Mouse (Mus musculus): ENCODE measurements around the gene Phactr1. TPM values are rescaled to one million over a fixed set of nuclear protein-coding genes. Genes with fewer than 3 reads are reported as not detected.

The Phactr1 gene
- total RNA-seq, 1 experiment: 1.2 TPM

DNA sequence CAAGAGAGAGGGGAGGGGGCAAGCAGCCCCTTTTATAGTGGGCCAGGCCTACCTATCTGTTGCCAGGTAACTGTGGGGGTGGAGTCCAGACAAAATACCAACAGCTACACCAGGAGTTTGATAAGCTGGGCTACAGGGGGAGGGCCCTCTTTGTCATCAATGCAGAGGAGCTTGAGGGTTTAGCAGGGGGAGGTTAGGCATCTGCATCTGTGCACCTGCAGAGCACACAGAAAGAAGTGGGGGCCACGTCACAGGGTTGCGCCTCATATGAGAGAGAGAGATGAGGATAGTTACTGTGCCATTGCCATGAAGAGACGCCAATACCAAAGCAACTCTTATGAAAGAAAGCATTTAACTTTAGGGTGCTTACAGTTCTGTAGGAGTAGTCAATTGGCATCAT is 496.3 kb downstream of the Phactr1 start:
- in situ Hi-C loops (cut with MboI; ENCODE audit: low sequenced_read_pairs in 2 of 2, unreplicated experiment in 2 of 2): loop anchor here in 1 of 2 experiments (10.0 kb wide), 1 partner anchor 148 kb away; no protein-coding TSS in a partner anchor

DNA sequence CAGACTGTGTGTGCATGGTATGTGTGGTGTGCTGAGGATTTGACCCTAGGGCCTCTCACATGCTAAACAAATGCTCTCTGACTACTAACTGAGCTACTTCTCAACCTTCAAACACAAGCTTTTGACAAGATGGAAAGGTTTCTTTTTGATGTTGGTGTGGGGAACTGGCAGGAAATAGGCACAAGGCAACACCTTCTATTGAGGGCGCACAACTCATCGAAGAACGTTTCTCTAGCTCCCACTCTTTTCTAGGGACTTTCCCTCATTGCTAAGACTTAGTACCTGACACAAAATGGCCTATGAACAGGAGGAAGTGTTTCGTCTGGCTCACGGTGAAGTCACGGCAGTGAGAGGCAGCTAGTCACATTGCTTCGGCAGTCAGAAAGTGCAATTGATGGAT is 496.9 kb downstream of the Phactr1 start:
- Histone ChIP-seq H3K4me3 (ENCODE audit: insufficient read depth in 1 of 2, low read depth in 1 of 2, low read length in 2 of 2, poor library complexity in 1 of 2, severe bottlenecking in 1 of 2) (no peak overlapping the region), H3K36me3 (ENCODE audit: control insufficient read depth, insufficient read depth, low read length, poor library complexity, severe bottlenecking) (no peaks in the 10 kb centered on the region), H3K9me3 (ENCODE audit: control insufficient read depth, insufficient read depth, low read depth, low read length) (no peaks in the 10 kb centered on the region), H3K9ac (ENCODE audit: insufficient read depth, low read depth, low read length, poor library complexity, severe bottlenecking) (no peak overlapping the region), H3K27ac (ENCODE audit: insufficient read depth, low read depth, low read length, poor library complexity, severe bottlenecking) (no peak overlapping the region), H3K4me1 (ENCODE audit: control insufficient read depth in 2 of 2, insufficient read depth in 2 of 2, low read length in 2 of 2, poor library complexity in 1 of 2) (peaks cover 2 to 13% of the 10 kb centered on the region in 2 experiments; a peak in 2 of 4 replicates)
- no peak for DNase-seq (ENCODE audit: low read depth, low spot score)
- TF ChIP-seq ZC3H11A (IDR thresholded peaks at IDR 0.05; ENCODE audit: borderline replicate concordance, low read depth, low read length) (no peak), MAFK (IDR thresholded peaks at IDR 0.05; ENCODE audit: insufficient read depth, low read depth, low read length) (no peak), CHD2 (IDR thresholded peaks at IDR 0.05; ENCODE audit: low read depth, low read length) (no peak), HCFC1 (IDR thresholded peaks at IDR 0.05; ENCODE audit: borderline replicate concordance, insufficient read depth, low read length) (no peak), ZNF384 (IDR thresholded peaks at IDR 0.05; ENCODE audit: low read depth, low read length) (no peak)
- in situ Hi-C loops (cut with MboI; ENCODE audit: low sequenced_read_pairs in 2 of 2, unreplicated experiment in 2 of 2): loop anchor here in 1 of 2 experiments (10.0 kb wide), 1 partner anchor 147 kb away; no protein-coding TSS in a partner anchor

More for the DNA sequence above, 496.3 kb downstream of the Phactr1 start:
- TF ChIP-seq MAFK (IDR thresholded peaks at IDR 0.05; ENCODE audit: insufficient read depth, low read depth, low read length): no peak
- TF ChIP-seq HCFC1 (IDR thresholded peaks at IDR 0.05; ENCODE audit: borderline replicate concordance, insufficient read depth, low read length): no peak
- no peak for TF ChIP-seq ZC3H11A (IDR thresholded peaks at IDR 0.05; ENCODE audit: borderline replicate concordance, low read depth, low read length)
- no peak for TF ChIP-seq CHD2 (IDR thresholded peaks at IDR 0.05; ENCODE audit: low read depth, low read length)
- TF ChIP-seq ZNF384 (IDR thresholded peaks at IDR 0.05; ENCODE audit: low read depth, low read length): no peak
- no peak overlapping the region for H3K27ac ChIP-seq (ENCODE audit: insufficient read depth, low read depth, low read length, poor library complexity, severe bottlenecking)
- no peak for DNase-seq (ENCODE audit: low read depth, low spot score)
- no peak overlapping the region for H3K4me3 ChIP-seq (ENCODE audit: insufficient read depth in 1 of 2, low read depth in 1 of 2, low read length in 2 of 2, poor library complexity in 1 of 2, severe bottlenecking in 1 of 2)
- H3K4me1 ChIP-seq (ENCODE audit: control insufficient read depth in 2 of 2, insufficient read depth in 2 of 2, low read length in 2 of 2, poor library complexity in 1 of 2): peaks cover 2 to 12% of the 10 kb centered on the region in 2 experiments; a peak in 2 of 4 replicates
- H3K9ac ChIP-seq (ENCODE audit: insufficient read depth, low read depth, low read length, poor library complexity, severe bottlenecking): no peak overlapping the region
- no peaks in the 10 kb centered on the region for H3K9me3 ChIP-seq (ENCODE audit: control insufficient read depth, insufficient read depth, low read depth, low read length)
- no peaks in the 10 kb centered on the region for H3K36me3 ChIP-seq (ENCODE audit: control insufficient read depth, insufficient read depth, low read length, poor library complexity, severe bottlenecking)

DNA sequence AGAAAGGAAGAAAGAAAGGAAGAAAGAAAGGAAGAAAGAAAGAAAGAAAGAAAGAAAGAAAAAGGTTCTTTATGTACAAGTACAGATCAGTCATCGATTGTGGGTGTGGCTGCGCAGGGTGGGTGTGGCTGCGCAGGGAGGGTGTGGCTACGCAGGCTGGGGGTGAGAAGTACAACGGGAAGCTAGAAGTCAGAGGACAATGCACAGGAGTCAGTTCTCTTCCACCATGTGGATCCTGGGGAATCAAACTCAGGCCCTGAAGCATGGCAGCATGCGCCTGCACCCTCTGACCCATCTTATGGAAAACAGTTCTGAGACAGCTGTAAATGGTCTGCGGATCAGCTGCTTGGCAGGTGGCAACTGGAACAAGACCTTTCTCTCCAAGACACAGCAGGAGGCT is 500.7 kb downstream of the Phactr1 start:
- 0 out of 2 replicates have a peak overlapping the region, but pooled peaks have one; percentile 13 for H3K9ac ChIP-seq (ENCODE audit: insufficient read depth, low read depth, low read length, poor library complexity, severe bottlenecking)
- peaks cover 2 to 15% of the 10 kb centered on the region in 2 experiments; a peak in 2 of 4 replicates for H3K4me1 ChIP-seq (ENCODE audit: control insufficient read depth in 2 of 2, insufficient read depth in 2 of 2, low read length in 2 of 2, poor library complexity in 1 of 2)
- H3K4me3 ChIP-seq (ENCODE audit: insufficient read depth in 1 of 2, low read depth in 1 of 2, low read length in 2 of 2, poor library complexity in 1 of 2, severe bottlenecking in 1 of 2): 0 out of 4 replicates have a peak overlapping the region, but pooled peaks of 1 of the 2 experiments have one; percentile 3
- in situ Hi-C loops (cut with MboI; ENCODE audit: low sequenced_read_pairs in 2 of 2, unreplicated experiment in 2 of 2): loop anchor here in 1 of 2 experiments (10.0 kb wide), 1 partner anchor 134 kb away; no protein-coding TSS in a partner anchor
- H3K27ac ChIP-seq (ENCODE audit: insufficient read depth, low read depth, low read length, poor library complexity, severe bottlenecking): no peak overlapping the region
- no peak for TF ChIP-seq HCFC1 (IDR thresholded peaks at IDR 0.05; ENCODE audit: borderline replicate concordance, insufficient read depth, low read length)
- TF ChIP-seq CHD2 (IDR thresholded peaks at IDR 0.05; ENCODE audit: low read depth, low read length): no peak
- no peak for TF ChIP-seq ZC3H11A (IDR thresholded peaks at IDR 0.05; ENCODE audit: borderline replicate concordance, low read depth, low read length)
- no peak for TF ChIP-seq ZNF384 (IDR thresholded peaks at IDR 0.05; ENCODE audit: low read depth, low read length)
- TF ChIP-seq MAFK (IDR thresholded peaks at IDR 0.05; ENCODE audit: insufficient read depth, low read depth, low read length): no peak
- H3K36me3 ChIP-seq (ENCODE audit: control insufficient read depth, insufficient read depth, low read length, poor library complexity, severe bottlenecking): no peaks in the 10 kb centered on the region
- H3K9me3 ChIP-seq (ENCODE audit: control insufficient read depth, insufficient read depth, low read depth, low read length): no peaks in the 10 kb centered on the region
- no peak for DNase-seq (ENCODE audit: low read depth, low spot score)

GRCm38 (mm10) chr13:43182465-43183201 is 502.2 kb downstream of the Phactr1 start:
- DNase-seq (ENCODE audit: low read depth, low spot score): no peak
- Histone ChIP-seq H3K9ac (ENCODE audit: insufficient read depth, low read depth, low read length, poor library complexity, severe bottlenecking) (no peak overlapping the region; the same call in 1 of the 2 replicates), H3K4me3 (ENCODE audit: insufficient read depth in 1 of 2, low read depth in 1 of 2, low read length in 2 of 2, poor library complexity in 1 of 2, severe bottlenecking in 1 of 2) (peak overlapping the region; percentile 7 to 36; a peak in 2 of 4 replicates), H3K9me3 (ENCODE audit: control insufficient read depth, insufficient read depth, low read depth, low read length) (no peaks in the 10 kb centered on the region), H3K36me3 (ENCODE audit: control insufficient read depth, insufficient read depth, low read length, poor library complexity, severe bottlenecking) (no peaks in the 10 kb centered on the region), H3K27ac (ENCODE audit: insufficient read depth, low read depth, low read length, poor library complexity, severe bottlenecking) (peak overlapping the region; percentile 0; the same call in 1 of the 2 replicates), H3K4me1 (ENCODE audit: control insufficient read depth in 2 of 2, insufficient read depth in 2 of 2, low read length in 2 of 2, poor library complexity in 1 of 2) (peaks cover 2 to 17% of the 10 kb centered on the region in 2 experiments; a peak in 2 of 4 replicates)
- TF ChIP-seq MAFK (IDR thresholded peaks at IDR 0.05; ENCODE audit: insufficient read depth, low read depth, low read length) (no peak), ZC3H11A (IDR thresholded peaks at IDR 0.05; ENCODE audit: borderline replicate concordance, low read depth, low read length) (0 out of 2 replicates have a peak, but pooled peaks have one; percentile 53), ZNF384 (IDR thresholded peaks at IDR 0.05; ENCODE audit: low read depth, low read length) (no peak), CHD2 (IDR thresholded peaks at IDR 0.05; ENCODE audit: low read depth, low read length) (no peak), HCFC1 (IDR thresholded peaks at IDR 0.05; ENCODE audit: borderline replicate concordance, insufficient read depth, low read length) (no peak)
- in situ Hi-C loops (cut with MboI; ENCODE audit: low sequenced_read_pairs in 2 of 2, unreplicated experiment in 2 of 2): loop anchor here in 1 of 2 experiments (10.0 kb wide), 1 partner anchor 132 kb away; no protein-coding TSS in a partner anchor
